In the genomic region with DNA sequence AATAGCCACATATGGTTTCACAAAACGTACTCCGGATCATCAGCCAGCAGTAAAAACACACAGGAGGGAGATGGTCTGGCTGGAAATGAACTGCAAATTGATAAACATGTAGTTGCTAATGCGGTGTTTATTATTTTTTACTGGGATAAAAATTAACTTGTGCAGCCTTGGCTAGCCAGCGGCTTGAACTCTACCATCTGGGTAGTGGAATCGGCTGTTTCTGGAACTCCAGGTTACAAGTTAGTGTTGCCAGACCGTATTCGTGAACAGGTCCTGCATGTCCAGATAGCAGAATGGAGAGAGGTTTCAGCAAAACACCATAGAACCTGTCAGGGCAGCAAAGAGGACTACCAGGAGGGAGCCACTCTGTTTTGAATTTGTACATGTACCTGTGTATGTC, we compare ENCODE assay signal across 8 mouse cellular contexts.
DNase-seq lines count a peak whose midpoint lies in the region; ATAC-seq lines count a peak whose summit lies in the region.
"Had no signal": no experiment of that assay in that cellular context is flagged by ENCODE, and none has a peak within 500 bp of the region (broad histone marks: within the 10 kb centered on the region; RNA-seq: fewer than 3 reads in every experiment).

No protein-coding gene starts in this region.

- peaks cover 47% of the 10 kb centered on the region for H3K4me1 ChIP-seq in lung, embryonic 16.5 days (replicated peaks; ENCODE audit: control insufficient read depth, insufficient read depth, low read length)
- H3K4me1 ChIP-seq in hindbrain, embryonic 16.5 days (ENCODE audit: control insufficient read depth, insufficient read depth, low read depth, low read length) = peaks cover 30% of the 10 kb centered on the region
- peaks cover 57% of the 10 kb centered on the region for H3K4me1 ChIP-seq in liver, embryonic 12.5 days
- H3K4me1 ChIP-seq in stomach, embryonic 15.5 days = peaks cover 36% of the 10 kb centered on the region

- no peak overlapping the region for H3K9ac ChIP-seq in lung, embryonic 16.5 days (ENCODE audit: low read length)
- no peak overlapping the region for H3K9ac ChIP-seq in hindbrain, embryonic 16.5 days (ENCODE audit: low read depth, low read length)
- H3K9ac ChIP-seq in liver, embryonic 12.5 days = no peak overlapping the region
- no peak overlapping the region for H3K9ac ChIP-seq in stomach, embryonic 15.5 days

- DNase-seq in lung, postnatal 36 days = no peak
- DNase-seq in right cerebral cortex, postnatal 36 days (ENCODE audit: low spot score in 2 of 2) = no peak
- DNase-seq: cerebellum, adult 8-10 months had no signal

- H3K27me3 ChIP-seq in lung, embryonic 16.5 days (ENCODE audit: control insufficient read depth, insufficient read depth, low read depth, low read length) = no peaks in the 10 kb centered on the region
- H3K27me3 ChIP-seq in hindbrain, embryonic 16.5 days (replicated peaks; ENCODE audit: control insufficient read depth, insufficient read depth, low read length) = no peaks in the 10 kb centered on the region
- no peaks in the 10 kb centered on the region for H3K27me3 ChIP-seq in liver, embryonic 12.5 days (replicated peaks)
- H3K27me3 ChIP-seq in stomach, embryonic 15.5 days (replicated peaks) = no peaks in the 10 kb centered on the region

- no peak overlapping the region for H3K4me3 ChIP-seq in lung, embryonic 16.5 days (ENCODE audit: low read length)
- no peak overlapping the region for H3K4me3 ChIP-seq in hindbrain, embryonic 16.5 days (ENCODE audit: low read length)
- H3K4me3 ChIP-seq in liver, embryonic 12.5 days = no peak overlapping the region
- no peak overlapping the region for H3K4me3 ChIP-seq in stomach, embryonic 15.5 days (replicated peaks)

- H3K4me2 ChIP-seq in lung, embryonic 16.5 days (ENCODE audit: low read depth, low read length) = no peak overlapping the region
- H3K4me2 ChIP-seq in hindbrain, embryonic 16.5 days (ENCODE audit: low read length) = no peak overlapping the region
- H3K4me2 ChIP-seq in liver, embryonic 12.5 days = no peak overlapping the region
- no peak overlapping the region for H3K4me2 ChIP-seq in stomach, embryonic 15.5 days

- no peaks in the 10 kb centered on the region for H3K36me3 ChIP-seq in lung, embryonic 16.5 days (ENCODE audit: control insufficient read depth, insufficient read depth, low read length)
- H3K36me3 ChIP-seq in hindbrain, embryonic 16.5 days (ENCODE audit: control insufficient read depth, insufficient read depth, low read length) = no peaks in the 10 kb centered on the region
- H3K36me3 ChIP-seq in liver, embryonic 12.5 days = no peaks in the 10 kb centered on the region
- no peaks in the 10 kb centered on the region for H3K36me3 ChIP-seq in stomach, embryonic 15.5 days

- H3K27ac ChIP-seq in lung, embryonic 16.5 days (ENCODE audit: low read length) = peak overlapping the region; percentile 89
- H3K27ac ChIP-seq in hindbrain, embryonic 16.5 days (ENCODE audit: low read depth, low read length) = peak overlapping the region; percentile 81; the same call in 1 of the 2 replicates
- peak overlapping the region; percentile 74; the same call in 1 of the 2 replicates for H3K27ac ChIP-seq in liver, embryonic 12.5 days
- peak overlapping the region; percentile 86 for H3K27ac ChIP-seq in stomach, embryonic 15.5 days

- ATAC-seq in lung, embryonic 16.5 days (ENCODE audit: low read depth) = no peak
- ATAC-seq in hindbrain, embryonic 16.5 days = no peak
- no peak for ATAC-seq in liver, embryonic 12.5 days
- ATAC-seq in stomach, embryonic 15.5 days (ENCODE audit: insufficient read depth, low FRiP score, low read depth) = no peak
- no peak for ATAC-seq in granulocyte monocyte progenitor cell, adult 5-6 weeks (replicated peaks; ENCODE audit: poor library complexity, severe bottlenecking)

- H3K9me3 ChIP-seq in lung, embryonic 16.5 days (ENCODE audit: control insufficient read depth, low read length) = no peaks in the 10 kb centered on the region
- no peaks in the 10 kb centered on the region for H3K9me3 ChIP-seq in hindbrain, embryonic 16.5 days (ENCODE audit: control insufficient read depth, low read length)
- H3K9me3 ChIP-seq in liver, embryonic 12.5 days (replicated peaks) = no peaks in the 10 kb centered on the region
- H3K9me3 ChIP-seq in stomach, embryonic 15.5 days = no peaks in the 10 kb centered on the region

- 64% methylated on average over 7 of the region's 7 CpGs for WGBS in lung, embryonic 16.5 days
- WGBS in hindbrain, embryonic 16.5 days = 72% methylated on average over 7 of the region's 7 CpGs
- 72% methylated on average over 7 of the region's 7 CpGs for WGBS in liver, embryonic 12.5 days (ENCODE audit: insufficient replicate concordance)
- WGBS in stomach, embryonic 15.5 days = 66% methylated on average over 7 of the region's 7 CpGs
